Mouse (Mus musculus): ENCODE data around the gene Fkbp8.

- no peak for TF ChIP-seq POLR2A (IDR thresholded peaks at IDR 0.05; ENCODE audit: insufficient read depth, low read depth, low read length)
- no peak for TF ChIP-seq CTCF (IDR thresholded peaks at IDR 0.05)
- no peak for TF ChIP-seq EP300 (IDR thresholded peaks at IDR 0.05; ENCODE audit: insufficient read depth, low read depth, low read length)
These were observed 36.5 kb upstream of the Fkbp8 start for GRCm38 (mm10) chr8:70490880-70491495.
